Mouse (Mus musculus) small intestine, adult 2 months (tissue): ENCODE measurements around the gene Ntm.

Experiments
- CTCF ChIP-seq: fragments of 200-500 bp; IDR thresholded peaks from 2 replicates; pipeline ENCODE4 v1.5.1; 2012; ENCODE audit warnings: low read depth, mild to moderate bottlenecking, control low read depth, inconsistent platforms, low read length, moderate library complexity, mixed read lengths; ENCODE audit not compliant: insufficient replicate concordance, insufficient read length; ENCODE audit errors: extremely low read depth
- POLR2A ChIP-seq: fragments of 200-500 bp; IDR thresholded peaks from 2 replicates; pipeline ENCODE4 v1.6.1; 2012; ENCODE audit warnings: low read depth, mild to moderate bottlenecking, control low read depth, inconsistent platforms, low read length, moderate library complexity

DNA sequence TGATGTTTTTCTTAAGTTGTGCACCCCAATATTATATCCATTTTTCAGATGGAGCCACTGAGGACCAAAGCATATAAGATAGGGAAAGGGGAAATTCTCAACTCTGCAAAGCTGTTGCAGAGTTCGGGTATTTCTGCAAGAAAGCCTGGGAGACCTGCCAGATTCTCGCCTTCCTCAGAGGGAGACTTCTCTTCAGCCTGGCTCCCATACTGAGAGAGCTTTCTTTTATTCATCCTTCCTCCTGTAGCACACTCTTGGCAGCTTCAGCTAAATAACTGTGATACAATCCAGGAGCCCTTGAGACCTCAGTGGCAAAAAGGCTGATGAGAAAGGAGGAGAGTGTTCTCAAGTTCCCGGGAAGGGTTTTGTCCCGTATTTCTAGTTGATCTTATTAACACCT, 365.3 kb downstream of the Ntm start:
- no peak for TF ChIP-seq CTCF
- no peak for TF ChIP-seq POLR2A
